Mouse (Mus musculus): ENCODE measurements at regions not wholly inside any gene's neighbourhood (a gene's known extent, or its start where the extent isn't known, plus 50 kb on each side); places are given as distances from the start of the nearest gene placed in this dataset.

GRCm38 (mm10) chr2:180395279-180396034 lies 60.6 kb upstream of the Slco4a1 start:
- H3K27ac ChIP-seq (ENCODE audit: insufficient read depth, low read depth, low read length): no peak overlapping the region
- H3K4me3 ChIP-seq (ENCODE audit: low read depth, low read length): no peak overlapping the region
- no peaks in the 10 kb centered on the region; the same call in 1 of the 2 replicates for H3K4me1 ChIP-seq (ENCODE audit: control insufficient read depth, insufficient read depth, insufficient read length, low read length)
- no peaks in the 10 kb centered on the region for H3K27me3 ChIP-seq (ENCODE audit: control insufficient read depth, insufficient read depth, low read length)
- H3K36me3 ChIP-seq (ENCODE audit: control insufficient read depth, insufficient read depth, low read length): no peaks in the 10 kb centered on the region
- TF ChIP-seq POLR2A (IDR thresholded peaks at IDR 0.05; ENCODE audit: low read depth, low read length) (no peak), CTCF (IDR thresholded peaks at IDR 0.05; ENCODE audit: extremely low read depth, insufficient read length, insufficient replicate concordance, low read depth, low read length) (no peak)
- 52% methylated on average over 11 of the region's 11 CpGs for WGBS

- Histone ChIP-seq H3K36me3 (ENCODE audit: control insufficient read depth, insufficient read depth, low read length) (no peaks in the 10 kb centered on the region), H3K4me3 (ENCODE audit: low read depth, low read length) (no peak overlapping the region), H3K4me1 (ENCODE audit: control insufficient read depth, insufficient read depth, insufficient read length, low read length) (no peaks in the 10 kb centered on the region; the same call in 1 of the 2 replicates), H3K27ac (ENCODE audit: insufficient read depth, low read depth, low read length) (no peak overlapping the region), H3K27me3 (ENCODE audit: control insufficient read depth, insufficient read depth, low read length) (no peaks in the 10 kb centered on the region)
- 65% methylated on average over 16 of the region's 16 CpGs for WGBS
- TF ChIP-seq CTCF (IDR thresholded peaks at IDR 0.05; ENCODE audit: extremely low read depth, insufficient read length, insufficient replicate concordance, low read depth, low read length) (no peak), POLR2A (IDR thresholded peaks at IDR 0.05; ENCODE audit: low read depth, low read length) (no peak)
These were observed 58.6 kb upstream of the Gata5 start for GRCm38 (mm10) chr2:180392846-180393700.

GRCm38 (mm10) chr2:180392298-180392697 lies 57.8 kb upstream of the Gata5 start:
- TF ChIP-seq CTCF (IDR thresholded peaks at IDR 0.05; ENCODE audit: extremely low read depth, insufficient read length, insufficient replicate concordance, low read depth, low read length): no peak
- no peak for TF ChIP-seq POLR2A (IDR thresholded peaks at IDR 0.05; ENCODE audit: low read depth, low read length)
- H3K36me3 ChIP-seq (ENCODE audit: control insufficient read depth, insufficient read depth, low read length): no peaks in the 10 kb centered on the region
- H3K4me1 ChIP-seq (ENCODE audit: control insufficient read depth, insufficient read depth, insufficient read length, low read length): no peaks in the 10 kb centered on the region; the same call in 1 of the 2 replicates
- 0 out of 2 replicates have a peak, but pooled peaks cover 3% of the 10 kb centered on the region for H3K27me3 ChIP-seq (ENCODE audit: control insufficient read depth, insufficient read depth, low read length)
- WGBS: 90% methylated on average over 6 of the region's 6 CpGs
- H3K4me3 ChIP-seq (ENCODE audit: low read depth, low read length): no peak overlapping the region
- H3K27ac ChIP-seq (ENCODE audit: insufficient read depth, low read depth, low read length): no peak overlapping the region

- H3K36me3 ChIP-seq (ENCODE audit: control insufficient read depth, insufficient read depth, low read length): no peaks in the 10 kb centered on the region
- no peaks in the 10 kb centered on the region; the same call in 1 of the 2 replicates for H3K4me1 ChIP-seq (ENCODE audit: control insufficient read depth, insufficient read depth, insufficient read length, low read length)
- H3K27ac ChIP-seq (ENCODE audit: insufficient read depth, low read depth, low read length): no peak overlapping the region
- TF ChIP-seq POLR2A (IDR thresholded peaks at IDR 0.05; ENCODE audit: low read depth, low read length) (no peak), CTCF (IDR thresholded peaks at IDR 0.05; ENCODE audit: extremely low read depth, insufficient read length, insufficient replicate concordance, low read depth, low read length) (no peak)
- WGBS: 81% methylated on average over 3 of the region's 3 CpGs
- peaks cover 13% of the 10 kb centered on the region; the same call in 1 of the 2 replicates for H3K27me3 ChIP-seq (ENCODE audit: control insufficient read depth, insufficient read depth, low read length)
- no peak overlapping the region for H3K4me3 ChIP-seq (ENCODE audit: low read depth, low read length)
These were observed 56.9 kb upstream of the Gata5 start for GRCm38 (mm10) chr2:180391349-180391748.

- WGBS: 50% methylated on average over 15 of the region's 15 CpGs
- H3K4me1 ChIP-seq (ENCODE audit: control insufficient read depth, insufficient read depth, insufficient read length, low read length): no peaks in the 10 kb centered on the region; the same call in 1 of the 2 replicates
- TF ChIP-seq POLR2A (IDR thresholded peaks at IDR 0.05; ENCODE audit: low read depth, low read length) (no peak), CTCF (IDR thresholded peaks at IDR 0.05; ENCODE audit: extremely low read depth, insufficient read length, insufficient replicate concordance, low read depth, low read length) (no peak)
These were observed 55.9 kb upstream of the Gata5 start for GRCm38 (mm10) chr2:180390216-180390996.

GRCm38 (mm10) chr2:180389486-180389885 lies 55.0 kb upstream of the Gata5 start:
- TF ChIP-seq POLR2A (IDR thresholded peaks at IDR 0.05; ENCODE audit: low read depth, low read length) (no peak), CTCF (IDR thresholded peaks at IDR 0.05; ENCODE audit: extremely low read depth, insufficient read length, insufficient replicate concordance, low read depth, low read length) (no peak)
- 36% methylated on average over 2 of the region's 2 CpGs for WGBS
- Histone ChIP-seq H3K27ac (ENCODE audit: insufficient read depth, low read depth, low read length) (no peak overlapping the region), H3K36me3 (ENCODE audit: control insufficient read depth, insufficient read depth, low read length) (no peaks in the 10 kb centered on the region), H3K27me3 (ENCODE audit: control insufficient read depth, insufficient read depth, low read length) (peaks cover 27% of the 10 kb centered on the region), H3K4me1 (ENCODE audit: control insufficient read depth, insufficient read depth, insufficient read length, low read length) (no peaks in the 10 kb centered on the region; the same call in 1 of the 2 replicates), H3K4me3 (ENCODE audit: low read depth, low read length) (no peak overlapping the region)

More at GRCm38 (mm10) chr2:180390216-180390996, 55.9 kb upstream of the Gata5 start:
- no peaks in the 10 kb centered on the region for H3K36me3 ChIP-seq (ENCODE audit: control insufficient read depth, insufficient read depth, low read length)
- H3K4me3 ChIP-seq (ENCODE audit: low read depth, low read length): no peak overlapping the region
- peaks cover 20% of the 10 kb centered on the region for H3K27me3 ChIP-seq (ENCODE audit: control insufficient read depth, insufficient read depth, low read length)
- no peak overlapping the region for H3K27ac ChIP-seq (ENCODE audit: insufficient read depth, low read depth, low read length)

Data from small intestine, adult 2 months (tissue).